12 mouse cellular contexts compared by ENCODE assay signal in genomic region chr14:22494866-22495265, GRCm38 (mm10).
DNase-seq lines count a peak whose midpoint lies in the region; ATAC-seq and TF ChIP-seq lines count a peak whose summit lies in the region.
"Had no signal": no experiment of that assay in that cellular context is flagged by ENCODE, and none has a peak within 500 bp of the region (broad histone marks: within the 10 kb centered on the region; RNA-seq: fewer than 3 reads in every experiment).

No protein-coding gene starts in this region.

- peaks cover 19% of the 10 kb centered on the region for H3K27me3 ChIP-seq in forebrain, embryonic 13.5 days
- peaks cover 8% of the 10 kb centered on the region for H3K27me3 ChIP-seq in forebrain, embryonic 16.5 days (replicated peaks; ENCODE audit: control insufficient read depth, insufficient read depth, low read length)
- no peaks in the 10 kb centered on the region for H3K27me3 ChIP-seq in hindbrain, embryonic 15.5 days
- no peaks in the 10 kb centered on the region for H3K27me3 ChIP-seq in midbrain, postnatal 0 days (ENCODE audit: insufficient read depth, low read length)
- H3K27me3 ChIP-seq: heart, embryonic 12.5 days; liver, embryonic 13.5 days had no signal

- intact Hi-C loops in heart, postnatal 36 days (cut with DNase I) = no loop called here

- 0 out of 2 replicates have a peak, but pooled peaks cover 6% of the 10 kb centered on the region for H3K4me1 ChIP-seq in forebrain, embryonic 13.5 days
- no peaks in the 10 kb centered on the region for H3K4me1 ChIP-seq in forebrain, embryonic 16.5 days (replicated peaks; ENCODE audit: control insufficient read depth, insufficient read depth, low read length)
- H3K4me1 ChIP-seq in hindbrain, embryonic 15.5 days (replicated peaks) = peaks cover 4% of the 10 kb centered on the region; the same call in 1 of the 2 replicates
- H3K4me1 ChIP-seq in midbrain, postnatal 0 days (ENCODE audit: insufficient read depth, low read length) = no peaks in the 10 kb centered on the region
- H3K4me1 ChIP-seq: heart, embryonic 12.5 days; liver, embryonic 13.5 days had no signal

- peak; percentile 50 for DNase-seq in brain, embryonic 14.5 days (ENCODE audit: low read depth)
- DNase-seq in midbrain, postnatal 0 days (ENCODE audit: low spot score) = peak; percentile 41
- no peak for DNase-seq in heart, postnatal 36 days
- DNase-seq in spleen, adult 12 weeks (ENCODE audit: low spot score) = no peak
- DNase-seq in spleen, adult 18-20 months = no peak
- DNase-seq: cerebellum, adult 2 months; liver, embryonic 13.5 days had no signal

- 7% methylated on average over 10 of the region's 10 CpGs for WGBS in forebrain, embryonic 13.5 days
- WGBS in forebrain, embryonic 16.5 days = 10% methylated on average over 10 of the region's 10 CpGs
- 13% methylated on average over 10 of the region's 10 CpGs for WGBS in hindbrain, embryonic 15.5 days
- 21% methylated on average over 10 of the region's 10 CpGs for WGBS in midbrain, postnatal 0 days

- H3K36me3 ChIP-seq in forebrain, embryonic 13.5 days (ENCODE audit: poor library complexity, severe bottlenecking) = no peaks in the 10 kb centered on the region
- no peaks in the 10 kb centered on the region for H3K36me3 ChIP-seq in forebrain, embryonic 16.5 days (ENCODE audit: control insufficient read depth, insufficient read depth)
- no peaks in the 10 kb centered on the region for H3K36me3 ChIP-seq in hindbrain, embryonic 15.5 days
- no peaks in the 10 kb centered on the region for H3K36me3 ChIP-seq in midbrain, postnatal 0 days (ENCODE audit: insufficient read depth, low read length)
- H3K36me3 ChIP-seq: heart, embryonic 12.5 days; liver, embryonic 13.5 days had no signal

- ATAC-seq in forebrain, embryonic 13.5 days = no peak
- no peak for ATAC-seq in forebrain, embryonic 16.5 days
- peak; percentile 42; the same call in 1 of the 2 replicates for ATAC-seq in hindbrain, embryonic 15.5 days (ENCODE audit: low FRiP score, low read depth)
- ATAC-seq in midbrain, postnatal 0 days (ENCODE audit: low FRiP score) = no peak

- H3K4me2 ChIP-seq in forebrain, embryonic 13.5 days = peak overlapping the region; percentile 24; the same call in 1 of the 2 replicates
- H3K4me2 ChIP-seq in forebrain, embryonic 16.5 days (ENCODE audit: low read length) = no peak overlapping the region
- H3K4me2 ChIP-seq in hindbrain, embryonic 15.5 days = no peak overlapping the region
- no peak overlapping the region for H3K4me2 ChIP-seq in midbrain, postnatal 0 days (ENCODE audit: low read depth, low read length, poor library complexity, severe bottlenecking)
- H3K4me2 ChIP-seq: heart, embryonic 12.5 days; liver, embryonic 13.5 days had no signal

- TF ChIP-seq CTCF in brain, embryonic 14.5 days (IDR thresholded peaks at IDR 0.05; ENCODE audit: borderline replicate concordance, extremely low read depth, insufficient read depth, insufficient read length) = no peak
- TF ChIP-seq CTCF in midbrain, postnatal 0 days (IDR thresholded peaks at IDR 0.05) = no peak

- H3K9me3 ChIP-seq in forebrain, embryonic 13.5 days (replicated peaks) = no peaks in the 10 kb centered on the region
- H3K9me3 ChIP-seq in forebrain, embryonic 16.5 days (ENCODE audit: control insufficient read depth, low read length) = no peaks in the 10 kb centered on the region
- H3K9me3 ChIP-seq in hindbrain, embryonic 15.5 days = no peaks in the 10 kb centered on the region
- H3K9me3 ChIP-seq in midbrain, postnatal 0 days (ENCODE audit: low read length) = no peaks in the 10 kb centered on the region
- H3K9me3 ChIP-seq: heart, embryonic 12.5 days; liver, embryonic 13.5 days had no signal

- no peak for TF ChIP-seq POLR2A in brain, embryonic 14.5 days (IDR thresholded peaks at IDR 0.05; ENCODE audit: borderline replicate concordance, extremely low read depth, insufficient read depth, insufficient read length, poor library complexity, severe bottlenecking)

- H3K27ac ChIP-seq in forebrain, embryonic 13.5 days = no peak overlapping the region
- H3K27ac ChIP-seq in forebrain, embryonic 16.5 days (ENCODE audit: low read length) = no peak overlapping the region
- H3K27ac ChIP-seq in hindbrain, embryonic 15.5 days (replicated peaks) = peak overlapping the region; percentile 12; the same call in 1 of the 2 replicates
- no peak overlapping the region for H3K27ac ChIP-seq in midbrain, postnatal 0 days (ENCODE audit: low read depth, low read length)
- H3K27ac ChIP-seq: liver, embryonic 13.5 days had no signal

- H3K4me3 ChIP-seq in forebrain, embryonic 13.5 days = no peak overlapping the region
- no peak overlapping the region for H3K4me3 ChIP-seq in forebrain, embryonic 16.5 days (replicated peaks; ENCODE audit: low read length)
- no peak overlapping the region for H3K4me3 ChIP-seq in hindbrain, embryonic 15.5 days
- H3K4me3 ChIP-seq in midbrain, postnatal 0 days (ENCODE audit: low read depth, low read length) = no peak overlapping the region
- H3K4me3 ChIP-seq: heart, embryonic 12.5 days; liver, embryonic 13.5 days; myocyte had no signal

- H3K9ac ChIP-seq in forebrain, embryonic 13.5 days = no peak overlapping the region
- H3K9ac ChIP-seq in forebrain, embryonic 16.5 days (replicated peaks; ENCODE audit: low read depth, low read length) = no peak overlapping the region
- H3K9ac ChIP-seq in hindbrain, embryonic 15.5 days = no peak overlapping the region
- H3K9ac ChIP-seq in midbrain, postnatal 0 days (replicated peaks; ENCODE audit: low read length, poor library complexity, severe bottlenecking) = no peak overlapping the region
- H3K9ac ChIP-seq: heart, embryonic 12.5 days; liver, embryonic 13.5 days had no signal

Comparison
In these comparisons a context has a peak if more than half of its experiments do, and no peak if none do; other contexts are left out.
1. DNase-seq: peak in brain, embryonic 14.5 days (single experiment) and midbrain, postnatal 0 days (single experiment); none in heart, postnatal 36 days (0 of 2), spleen, adult 12 weeks (single experiment) and spleen, adult 18-20 months (0 of 2).